Mouse (Mus musculus): ENCODE results near the gene Dnajc21.

DNA sequence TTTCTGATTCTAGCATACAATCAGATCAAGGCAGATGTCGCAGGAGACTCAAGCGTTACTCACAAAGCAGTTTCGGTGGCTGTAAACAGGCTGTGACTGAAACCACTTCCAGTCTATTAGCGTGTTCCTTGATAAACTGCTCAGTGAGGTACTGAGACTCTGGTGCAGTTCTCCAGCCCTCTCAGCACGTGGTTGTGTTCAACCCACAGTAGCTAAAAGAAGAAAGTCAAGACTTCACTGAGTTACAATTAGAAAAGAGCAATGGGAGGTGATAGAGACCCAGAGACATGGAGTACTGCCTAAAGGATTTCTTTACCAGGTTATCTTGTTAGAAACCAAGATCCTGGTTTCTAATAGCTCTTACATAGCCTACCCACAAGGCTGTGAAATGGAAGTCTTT lies 29.3 kb upstream of the Dnajc21 start:
- TF ChIP-seq CTCF (IDR thresholded peaks at IDR 0.05; ENCODE audit: borderline replicate concordance, control insufficient read depth, extremely low read depth, insufficient read depth, low read length, poor library complexity): no peak
- TF ChIP-seq POLR2A (IDR thresholded peaks at IDR 0.05; ENCODE audit: control insufficient read depth, extremely low read depth, insufficient read depth, low read length, poor library complexity): no peak
